Mouse (Mus musculus): ENCODE measurements around the gene Gm20388. TPM values are rescaled to one million over a fixed set of nuclear protein-coding genes. Genes with fewer than 3 reads are reported as not detected.

Gene Gm20388
- polyA plus RNA-seq, 1 experiment from 2014 or later = not detected

- no peaks in the 10 kb centered on the region for H3K9me3 ChIP-seq (replicated peaks)
- ATAC-seq (replicated peaks; ENCODE audit: insufficient number of reproducible peaks, insufficient read depth, low FRiP score, low read depth) = no peak
- 80% methylated on average over 3 of the region's 3 CpGs for WGBS
- no peak overlapping the region for H3K27ac ChIP-seq
- no peak overlapping the region for H3K4me2 ChIP-seq
- no peaks in the 10 kb centered on the region for H3K36me3 ChIP-seq
- H3K27me3 ChIP-seq = peaks cover 19% of the 10 kb centered on the region
- H3K9ac ChIP-seq = no peak overlapping the region
- peaks cover 14% of the 10 kb centered on the region for H3K4me1 ChIP-seq (replicated peaks)
- H3K4me3 ChIP-seq = no peak overlapping the region
Observed at GRCm38 (mm10) chr8:123337475-123337874, 3426.8 kb downstream of the Gm20388 start.

GRCm38 (mm10) chr8:123340071-123340470 lies 3429.4 kb downstream of the Gm20388 start:
- Histone ChIP-seq H3K4me1 (replicated peaks) (peaks cover 10% of the 10 kb centered on the region), H3K9me3 (replicated peaks) (no peaks in the 10 kb centered on the region), H3K4me3 (no peak overlapping the region), H3K27me3 (no peaks in the 10 kb centered on the region), H3K36me3 (no peaks in the 10 kb centered on the region), H3K27ac (no peak overlapping the region), H3K4me2 (no peak overlapping the region), H3K9ac (no peak overlapping the region)
- ATAC-seq (replicated peaks; ENCODE audit: insufficient number of reproducible peaks, insufficient read depth, low FRiP score, low read depth) = no peak
- WGBS = 93% methylated on average over 4 of the region's 4 CpGs

DNA sequence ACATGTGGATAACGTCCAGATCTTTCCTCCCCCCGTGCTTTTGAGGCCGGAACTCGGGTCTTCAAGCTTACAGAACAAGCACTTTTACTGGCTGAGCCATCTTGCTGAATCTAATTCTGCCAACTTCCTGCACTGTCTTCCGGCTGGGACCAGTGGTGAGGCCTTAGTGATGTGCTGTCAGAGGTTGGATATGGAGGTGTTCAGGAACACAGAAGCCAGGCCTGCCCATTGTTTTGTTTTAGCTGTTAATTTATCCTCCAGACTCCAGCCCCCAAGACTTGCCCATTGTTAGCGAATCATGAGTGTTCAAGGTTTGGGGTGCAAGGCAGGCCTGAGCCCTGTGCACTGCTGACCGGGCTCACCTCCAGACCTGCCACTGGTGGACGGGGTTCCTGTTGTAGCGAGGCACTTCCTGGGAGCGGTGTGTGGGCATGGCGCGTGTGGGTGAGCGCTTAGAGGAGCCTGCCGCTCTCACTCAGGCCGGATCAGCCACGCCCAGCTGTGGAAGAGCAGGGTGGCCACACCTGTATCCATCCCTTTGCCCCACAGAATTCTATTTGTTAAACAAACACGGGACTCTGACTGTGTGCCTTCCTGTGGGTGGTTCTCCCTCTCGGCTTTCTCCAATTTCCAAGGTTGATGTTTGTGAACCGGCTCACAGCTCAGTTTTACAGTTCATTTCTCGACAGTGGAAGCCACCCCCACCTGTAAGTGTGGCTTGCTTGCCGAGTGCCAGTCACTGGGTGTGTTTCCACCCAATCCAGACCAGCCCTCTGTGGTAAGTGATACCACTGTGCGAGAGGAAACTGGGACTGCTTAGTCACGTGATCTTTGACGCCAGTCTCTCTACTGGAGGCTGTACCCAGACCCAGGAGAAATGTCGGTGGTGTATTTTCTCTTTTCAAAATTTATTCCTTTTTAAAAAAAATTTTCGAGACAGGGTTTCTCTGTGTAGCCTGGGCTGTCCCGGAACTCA lies 3430.7 kb downstream of the Gm20388 start:
- Histone ChIP-seq H3K4me3 (no peak overlapping the region), H3K9ac (no peak overlapping the region), H3K4me1 (replicated peaks) (peaks cover 10% of the 10 kb centered on the region), H3K9me3 (replicated peaks) (no peaks in the 10 kb centered on the region), H3K36me3 (no peaks in the 10 kb centered on the region), H3K27ac (no peak overlapping the region), H3K27me3 (no peaks in the 10 kb centered on the region), H3K4me2 (no peak overlapping the region)
- WGBS = 74% methylated on average over 27 of the region's 27 CpGs
- ATAC-seq (replicated peaks; ENCODE audit: insufficient number of reproducible peaks, insufficient read depth, low FRiP score, low read depth) = no peak

DNA sequence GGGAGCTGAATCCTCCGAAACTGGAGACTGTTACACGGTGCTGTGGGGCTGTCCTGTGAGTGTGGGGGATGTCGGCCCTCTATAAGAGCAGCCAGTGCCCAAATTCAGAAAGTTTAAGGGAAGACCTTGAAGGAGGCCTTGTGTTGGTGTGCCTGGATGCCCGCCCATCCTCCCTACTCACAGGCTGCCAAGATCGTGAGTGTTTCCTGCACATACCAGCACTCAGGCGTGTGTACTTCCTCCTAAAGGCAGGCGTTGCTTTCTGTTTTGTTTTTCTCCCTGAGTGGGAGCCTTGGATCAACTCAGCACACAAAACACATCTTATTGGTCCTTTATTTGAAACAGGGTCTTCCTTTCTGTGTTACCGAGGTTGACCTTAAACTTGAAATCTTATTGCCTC lies 3431.6 kb downstream of the Gm20388 start:
- Histone ChIP-seq H3K9me3 (replicated peaks) (no peaks in the 10 kb centered on the region), H3K27me3 (no peaks in the 10 kb centered on the region), H3K36me3 (no peaks in the 10 kb centered on the region), H3K9ac (no peak overlapping the region), H3K27ac (no peak overlapping the region), H3K4me2 (no peak overlapping the region), H3K4me1 (replicated peaks) (peaks cover 10% of the 10 kb centered on the region), H3K4me3 (no peak overlapping the region)
- 64% methylated on average over 8 of the region's 8 CpGs for WGBS
- ATAC-seq (replicated peaks; ENCODE audit: insufficient number of reproducible peaks, insufficient read depth, low FRiP score, low read depth) = no peak

GRCm38 (mm10) chr8:123342911-123343310 lies 3432.3 kb downstream of the Gm20388 start:
- Histone ChIP-seq H3K4me2 (no peak overlapping the region), H3K36me3 (no peaks in the 10 kb centered on the region), H3K4me1 (replicated peaks) (peaks cover 10% of the 10 kb centered on the region), H3K27ac (no peak overlapping the region), H3K9ac (no peak overlapping the region), H3K9me3 (replicated peaks) (no peaks in the 10 kb centered on the region), H3K27me3 (no peaks in the 10 kb centered on the region), H3K4me3 (no peak overlapping the region)
- 67% methylated on average over 7 of the region's 7 CpGs for WGBS
- ATAC-seq (replicated peaks; ENCODE audit: insufficient number of reproducible peaks, insufficient read depth, low FRiP score, low read depth) = no peak

GRCm38 (mm10) chr8:123343422-123343821 lies 3432.8 kb downstream of the Gm20388 start:
- Histone ChIP-seq H3K9me3 (replicated peaks) (no peaks in the 10 kb centered on the region), H3K27ac (no peak overlapping the region), H3K4me3 (no peak overlapping the region), H3K9ac (no peak overlapping the region), H3K36me3 (no peaks in the 10 kb centered on the region), H3K4me2 (no peak overlapping the region), H3K27me3 (no peaks in the 10 kb centered on the region), H3K4me1 (replicated peaks) (peaks cover 15% of the 10 kb centered on the region)
- WGBS = 65% methylated on average over 12 of the region's 12 CpGs
- ATAC-seq (replicated peaks; ENCODE audit: insufficient number of reproducible peaks, insufficient read depth, low FRiP score, low read depth) = no peak

GRCm38 (mm10) chr8:123345135-123345534 lies 3434.5 kb downstream of the Gm20388 start:
- no peak overlapping the region for H3K4me3 ChIP-seq
- H3K9me3 ChIP-seq (replicated peaks) = no peaks in the 10 kb centered on the region
- H3K9ac ChIP-seq = no peak overlapping the region
- no peaks in the 10 kb centered on the region for H3K36me3 ChIP-seq
- H3K4me1 ChIP-seq (replicated peaks) = peaks cover 23% of the 10 kb centered on the region
- WGBS = 72% methylated on average over 8 of the region's 8 CpGs
- H3K27ac ChIP-seq = no peak overlapping the region
- H3K27me3 ChIP-seq = no peaks in the 10 kb centered on the region
- H3K4me2 ChIP-seq = no peak overlapping the region
- ATAC-seq (replicated peaks; ENCODE audit: insufficient number of reproducible peaks, insufficient read depth, low FRiP score, low read depth) = no peak

DNA sequence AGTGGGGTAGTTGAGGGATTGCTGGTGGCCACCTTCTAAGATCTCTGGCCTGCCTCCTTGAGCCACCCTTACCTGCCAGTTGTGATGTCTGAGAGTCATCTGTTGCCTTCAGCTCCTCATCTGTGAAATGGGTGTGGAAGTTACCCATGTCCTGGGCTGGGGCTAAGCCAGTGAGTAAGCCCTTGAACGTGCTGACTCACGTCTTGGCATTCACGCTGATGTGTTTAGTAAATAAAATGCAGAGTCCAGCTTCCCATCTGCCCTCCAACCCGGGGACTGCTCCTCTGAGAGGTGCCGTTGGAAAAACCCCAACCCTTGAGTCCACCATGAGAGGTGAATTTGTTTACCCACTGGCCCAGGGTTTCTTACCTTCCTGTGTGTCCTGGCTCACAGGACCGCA lies 3435.2 kb downstream of the Gm20388 start:
- no peak overlapping the region for H3K27ac ChIP-seq
- no peak overlapping the region for H3K9ac ChIP-seq
- H3K4me1 ChIP-seq (replicated peaks) = peaks cover 23% of the 10 kb centered on the region
- no peaks in the 10 kb centered on the region for H3K27me3 ChIP-seq
- H3K36me3 ChIP-seq = no peaks in the 10 kb centered on the region
- no peak overlapping the region for H3K4me2 ChIP-seq
- 78% methylated on average over 6 of the region's 6 CpGs for WGBS
- ATAC-seq (replicated peaks; ENCODE audit: insufficient number of reproducible peaks, insufficient read depth, low FRiP score, low read depth) = no peak
- no peak overlapping the region for H3K4me3 ChIP-seq
- H3K9me3 ChIP-seq (replicated peaks) = no peaks in the 10 kb centered on the region

DNA sequence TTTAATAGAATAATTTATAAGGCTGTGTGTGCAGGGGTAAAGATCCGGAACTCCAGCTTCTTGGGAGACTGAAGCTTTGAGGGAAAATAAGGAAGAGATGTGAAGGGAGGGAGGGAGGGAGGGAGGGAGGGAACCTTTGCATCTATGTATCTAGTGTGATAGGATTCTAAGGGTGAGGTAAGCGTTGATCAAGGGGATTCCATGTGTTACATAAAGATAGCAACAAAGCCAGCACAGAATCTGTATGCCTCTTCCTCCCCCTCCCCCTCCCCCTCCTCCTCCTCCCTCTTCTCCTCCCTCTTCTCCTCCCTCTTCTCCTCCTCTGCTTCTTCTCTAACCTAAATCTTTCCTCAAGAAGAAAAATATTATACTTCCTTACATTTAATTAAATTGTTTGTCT lies 3436.7 kb downstream of the Gm20388 start:
- ATAC-seq (replicated peaks; ENCODE audit: insufficient number of reproducible peaks, insufficient read depth, low FRiP score, low read depth) = no peak
- Histone ChIP-seq H3K27me3 (no peaks in the 10 kb centered on the region), H3K36me3 (no peaks in the 10 kb centered on the region), H3K4me3 (no peak overlapping the region), H3K9ac (no peak overlapping the region), H3K4me1 (replicated peaks) (peaks cover 23% of the 10 kb centered on the region), H3K9me3 (replicated peaks) (no peaks in the 10 kb centered on the region), H3K4me2 (no peak overlapping the region), H3K27ac (no peak overlapping the region)
- WGBS = 54% methylated on average over 2 of the region's 2 CpGs

- Histone ChIP-seq H3K4me1 (replicated peaks) (peaks cover 19% of the 10 kb centered on the region), H3K27ac (0 out of 2 replicates have a peak overlapping the region, but pooled peaks have one; percentile 23), H3K4me3 (no peak overlapping the region), H3K4me2 (no peak overlapping the region), H3K9ac (no peak overlapping the region), H3K9me3 (replicated peaks) (no peaks in the 10 kb centered on the region), H3K27me3 (peaks cover 3% of the 10 kb centered on the region), H3K36me3 (no peaks in the 10 kb centered on the region)
- WGBS = 24% methylated on average over 9 of the region's 9 CpGs
- ATAC-seq (replicated peaks; ENCODE audit: insufficient number of reproducible peaks, insufficient read depth, low FRiP score, low read depth) = peak; percentile 69
Observed at GRCm38 (mm10) chr8:123348237-123348843, 3437.7 kb downstream of the Gm20388 start.

GRCm38 (mm10) chr8:123349073-123349472 lies 3438.4 kb downstream of the Gm20388 start:
- Histone ChIP-seq H3K27ac (no peak overlapping the region), H3K27me3 (peaks cover 10% of the 10 kb centered on the region)

More at GRCm38 (mm10) chr8:123349073-123349472, 3438.4 kb downstream of the Gm20388 start:
- H3K4me2 ChIP-seq = no peak overlapping the region
- no peak overlapping the region for H3K4me3 ChIP-seq
- no peaks in the 10 kb centered on the region for H3K36me3 ChIP-seq
- H3K9me3 ChIP-seq (replicated peaks) = no peaks in the 10 kb centered on the region
- peaks cover 13% of the 10 kb centered on the region for H3K4me1 ChIP-seq (replicated peaks)
- 76% methylated on average over 4 of the region's 4 CpGs for WGBS
- no peak overlapping the region for H3K9ac ChIP-seq
- ATAC-seq (replicated peaks; ENCODE audit: insufficient number of reproducible peaks, insufficient read depth, low FRiP score, low read depth) = no peak
